In genomic region chr17:5614771-5615318, GRCm38 (mm10) we compare ENCODE assay signal across 9 mouse cellular contexts.
DNase-seq lines count a peak whose midpoint lies in the region; ATAC-seq and TF ChIP-seq lines count a peak whose summit lies in the region.
"Had no signal": no experiment of that assay in that cellular context is flagged by ENCODE, and none has a peak within 500 bp of the region (broad histone marks: within the 10 kb centered on the region; RNA-seq: fewer than 3 reads in every experiment).

No protein-coding gene starts in this region.

- peak overlapping the region; percentile 54 for H3K27ac ChIP-seq in heart, postnatal 0 days (ENCODE audit: low read depth)
- H3K27ac ChIP-seq in liver, embryonic 16.5 days (ENCODE audit: low read length) = no peak overlapping the region

- H3K4me3 ChIP-seq in heart, postnatal 0 days (ENCODE audit: low read depth, low read length) = no peak overlapping the region
- no peak overlapping the region for H3K4me3 ChIP-seq in liver, embryonic 16.5 days (ENCODE audit: low read depth, low read length)
- H3K4me3 ChIP-seq: erythroblast, embryonic 14.5 days had no signal

- peak; percentile 66 for TF ChIP-seq EP300 in heart, postnatal 0 days (IDR thresholded peaks at IDR 0.05; ENCODE audit: low read depth)

- no peak overlapping the region for H3K9ac ChIP-seq in heart, postnatal 0 days (replicated peaks; ENCODE audit: low read depth, low read length)
- no peak overlapping the region for H3K9ac ChIP-seq in liver, embryonic 16.5 days (ENCODE audit: low read depth, low read length)

- no peaks in the 10 kb centered on the region for H3K36me3 ChIP-seq in heart, postnatal 0 days (replicated peaks; ENCODE audit: control insufficient read depth, insufficient read depth, low read length)
- H3K36me3 ChIP-seq in liver, embryonic 16.5 days (ENCODE audit: control insufficient read depth, insufficient read depth) = no peaks in the 10 kb centered on the region

- TF ChIP-seq CTCF in heart, postnatal 0 days (IDR thresholded peaks at IDR 0.05; ENCODE audit: low read depth) = no peak

- H3K9me3 ChIP-seq in heart, postnatal 0 days (replicated peaks; ENCODE audit: control insufficient read depth, low read length) = no peaks in the 10 kb centered on the region
- no peaks in the 10 kb centered on the region for H3K9me3 ChIP-seq in liver, embryonic 16.5 days (replicated peaks; ENCODE audit: control insufficient read depth, low read length)

- peak; percentile 33 for DNase-seq in adrenal gland, postnatal 14 days
- DNase-seq in adrenal gland, adult 18-20 months (ENCODE audit: low spot score in 2 of 2) = no peak
- DNase-seq in R1 (ENCODE audit: low read depth, low spot score) (peak; percentile 70), adipocyte (ENCODE audit: low spot score) (no peak)
- peak; percentile 41 for DNase-seq in heart, postnatal 0 days (ENCODE audit: low spot score)
- DNase-seq in cerebellum, adult 8-10 months = no peak

- peak; percentile 76 for ATAC-seq in heart, postnatal 0 days (ENCODE audit: insufficient read depth, low read depth)
- ATAC-seq in liver, embryonic 16.5 days (ENCODE audit: low read depth) = peak; percentile 62
- no peak for ATAC-seq in activated CD4-positive, CD25-positive, alpha-beta regulatory T cell, adult 4 months

- no peaks in the 10 kb centered on the region for H3K4me1 ChIP-seq in heart, postnatal 0 days (ENCODE audit: control insufficient read depth, insufficient read depth)
- H3K4me1 ChIP-seq in liver, embryonic 16.5 days (ENCODE audit: control insufficient read depth, low read depth, low read length) = peaks cover 7% of the 10 kb centered on the region

- no peaks in the 10 kb centered on the region for H3K27me3 ChIP-seq in heart, postnatal 0 days (ENCODE audit: control insufficient read depth, insufficient read depth, low read length)
- no peaks in the 10 kb centered on the region for H3K27me3 ChIP-seq in liver, embryonic 16.5 days (ENCODE audit: control insufficient read depth, insufficient read depth, low read depth, low read length)

- H3K4me2 ChIP-seq in heart, postnatal 0 days (ENCODE audit: low read depth, low read length) = peak overlapping the region; percentile 16; the same call in 1 of the 2 replicates
- no peak overlapping the region for H3K4me2 ChIP-seq in liver, embryonic 16.5 days (ENCODE audit: low read depth, low read length)

- WGBS in heart, postnatal 0 days = 56% methylated on average over 9 of the region's 9 CpGs
- 33% methylated on average over 9 of the region's 9 CpGs for WGBS in liver, embryonic 16.5 days (ENCODE audit: insufficient replicate concordance)

Comparison
In these comparisons a context has a peak if more than half of its experiments do, and no peak if none do; other contexts are left out.
1. DNase-seq: peak in adrenal gland, postnatal 14 days (single experiment), R1 (single experiment) and heart, postnatal 0 days (single experiment); none in adrenal gland, adult 18-20 months (0 of 2), adipocyte (single experiment) and cerebellum, adult 8-10 months (single experiment).